In the genomic region with DNA sequence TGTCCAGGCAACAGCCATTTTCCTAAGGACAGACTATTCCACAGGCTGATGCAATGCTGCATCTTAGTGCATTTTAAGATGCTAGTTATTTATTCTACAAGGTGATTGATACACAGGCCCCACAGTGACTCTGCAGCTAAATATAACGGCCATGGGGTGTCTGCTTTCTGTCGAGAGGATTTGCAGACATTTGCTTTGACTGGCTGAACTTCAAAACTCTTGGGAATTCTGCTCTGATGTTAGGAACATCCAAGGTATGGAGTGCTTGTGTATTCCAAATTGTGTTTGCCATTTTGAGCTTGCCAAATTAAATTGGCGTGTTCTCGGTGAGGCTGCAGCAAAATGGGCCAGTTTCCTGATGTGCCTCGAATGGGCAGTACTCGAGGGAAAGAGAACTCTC, we compare ENCODE assay signal across 19 mouse cellular contexts. TPM values are rescaled to one million over a fixed set of nuclear protein-coding genes. Genes with fewer than 3 reads are reported as not detected.
DNase-seq lines count a peak whose midpoint lies in the region; ATAC-seq lines count a peak whose summit lies in the region.
"Had no signal": no experiment of that assay in that cellular context is flagged by ENCODE, and none has a peak within 500 bp of the region (broad histone marks: within the 10 kb centered on the region; RNA-seq: fewer than 3 reads in every experiment).

No protein-coding gene starts in this region.

- H3K4me1 ChIP-seq in embryonic facial prominence, embryonic 14.5 days (ENCODE audit: control insufficient read depth, insufficient read depth, low read length), result no peaks in the 10 kb centered on the region
- no peaks in the 10 kb centered on the region for H3K4me1 ChIP-seq in embryonic facial prominence, embryonic 10.5 days
- H3K4me1 ChIP-seq in heart, embryonic 13.5 days, result peaks cover 45% of the 10 kb centered on the region
- no peaks in the 10 kb centered on the region; the same call in 1 of the 2 replicates for H3K4me1 ChIP-seq in intestine, embryonic 16.5 days (ENCODE audit: control insufficient read depth, insufficient read depth, low read length)
- peaks cover 13% of the 10 kb centered on the region for H3K4me1 ChIP-seq in forebrain, embryonic 16.5 days (replicated peaks; ENCODE audit: control insufficient read depth, insufficient read depth, low read length)
- H3K4me1 ChIP-seq: forebrain, embryonic 12.5 days; midbrain, embryonic 12.5 days; neural tube, embryonic 15.5 days had no signal

- DNase-seq in embryonic facial prominence, embryonic 14.5 days (ENCODE audit: low spot score), result peak; percentile 14
- DNase-seq in embryonic facial prominence, embryonic 10.5 days (ENCODE audit: low spot score), result no peak
- peak; percentile 12 for DNase-seq in brain, adult 2 months (ENCODE audit: low read depth, low spot score)
- no peak for DNase-seq in layer of hippocampus, adult 9-10 months (ENCODE audit: low spot score)
- DNase-seq in urinary bladder, postnatal 36 days (ENCODE audit: low spot score in 2 of 2), result no peak
- DNase-seq: adrenal gland, postnatal 14 days; cerebellum, adult 2 months; kidney, adult 8-10 months; kidney, postnatal 4 days; layer of hippocampus, postnatal 36 days; liver; lung, adult 18-20 months had no signal

- no peak overlapping the region for H3K27ac ChIP-seq in embryonic facial prominence, embryonic 14.5 days (replicated peaks; ENCODE audit: low read depth, low read length)
- H3K27ac ChIP-seq in embryonic facial prominence, embryonic 10.5 days (replicated peaks), result no peak overlapping the region
- H3K27ac ChIP-seq in heart, embryonic 13.5 days (replicated peaks), result peak overlapping the region; percentile 95
- peak overlapping the region; percentile 58 for H3K27ac ChIP-seq in intestine, embryonic 16.5 days (ENCODE audit: low read length)
- H3K27ac ChIP-seq in forebrain, embryonic 16.5 days (ENCODE audit: low read length), result no peak overlapping the region
- H3K27ac ChIP-seq: forebrain, embryonic 12.5 days; midbrain, embryonic 12.5 days; neural tube, embryonic 15.5 days had no signal

- H3K27me3 ChIP-seq in embryonic facial prominence, embryonic 14.5 days (replicated peaks; ENCODE audit: control insufficient read depth, insufficient read depth, low read length), result no peaks in the 10 kb centered on the region
- no peaks in the 10 kb centered on the region for H3K27me3 ChIP-seq in embryonic facial prominence, embryonic 10.5 days (replicated peaks; ENCODE audit: low read depth, poor library complexity, severe bottlenecking)
- no peaks in the 10 kb centered on the region for H3K27me3 ChIP-seq in heart, embryonic 13.5 days (replicated peaks)
- no peaks in the 10 kb centered on the region for H3K27me3 ChIP-seq in intestine, embryonic 16.5 days (replicated peaks; ENCODE audit: control insufficient read depth, insufficient read depth, low read length)
- H3K27me3 ChIP-seq in forebrain, embryonic 16.5 days (replicated peaks; ENCODE audit: control insufficient read depth, insufficient read depth, low read length), result no peaks in the 10 kb centered on the region
- H3K27me3 ChIP-seq: forebrain, embryonic 12.5 days; midbrain, embryonic 12.5 days; neural tube, embryonic 15.5 days had no signal

- ATAC-seq in embryonic facial prominence, embryonic 14.5 days (ENCODE audit: low read depth), result peak; percentile 15; the same call in 1 of the 2 replicates
- no peak for ATAC-seq in heart, embryonic 13.5 days (ENCODE audit: extremely low read depth, insufficient number of reproducible peaks, low FRiP score, low TSS enrichment)
- ATAC-seq in intestine, embryonic 16.5 days, result peak; percentile 40; the same call in 1 of the 2 replicates
- ATAC-seq in forebrain, embryonic 16.5 days, result no peak
- ATAC-seq: hindbrain, embryonic 16.5 days had no signal

- 48% methylated on average over 6 of the region's 6 CpGs for WGBS in embryonic facial prominence, embryonic 14.5 days
- 71% methylated on average over 6 of the region's 6 CpGs for WGBS in embryonic facial prominence, embryonic 10.5 days
- 19% methylated on average over 6 of the region's 6 CpGs for WGBS in heart, embryonic 13.5 days
- WGBS in intestine, embryonic 16.5 days, result 41% methylated on average over 6 of the region's 6 CpGs
- 56% methylated on average over 6 of the region's 6 CpGs for WGBS in forebrain, embryonic 16.5 days

- no peaks in the 10 kb centered on the region for H3K36me3 ChIP-seq in embryonic facial prominence, embryonic 14.5 days (ENCODE audit: control insufficient read depth, insufficient read depth, low read length)
- no peaks in the 10 kb centered on the region for H3K36me3 ChIP-seq in embryonic facial prominence, embryonic 10.5 days (replicated peaks)
- H3K36me3 ChIP-seq in heart, embryonic 13.5 days, result no peaks in the 10 kb centered on the region
- no peaks in the 10 kb centered on the region for H3K36me3 ChIP-seq in intestine, embryonic 16.5 days (ENCODE audit: control insufficient read depth, insufficient read depth, low read length)
- H3K36me3 ChIP-seq in forebrain, embryonic 16.5 days (ENCODE audit: control insufficient read depth, insufficient read depth), result no peaks in the 10 kb centered on the region
- H3K36me3 ChIP-seq: forebrain, embryonic 12.5 days; midbrain, embryonic 12.5 days; neural tube, embryonic 15.5 days had no signal

- H3K9me3 ChIP-seq in embryonic facial prominence, embryonic 14.5 days (ENCODE audit: control insufficient read depth, low read length), result no peaks in the 10 kb centered on the region
- H3K9me3 ChIP-seq in embryonic facial prominence, embryonic 10.5 days, result no peaks in the 10 kb centered on the region
- H3K9me3 ChIP-seq in heart, embryonic 13.5 days, result no peaks in the 10 kb centered on the region
- H3K9me3 ChIP-seq in intestine, embryonic 16.5 days (ENCODE audit: control insufficient read depth, low read length), result no peaks in the 10 kb centered on the region
- no peaks in the 10 kb centered on the region for H3K9me3 ChIP-seq in forebrain, embryonic 16.5 days (ENCODE audit: control insufficient read depth, low read length)
- H3K9me3 ChIP-seq: forebrain, embryonic 12.5 days; midbrain, embryonic 12.5 days; neural tube, embryonic 15.5 days had no signal

- no peak overlapping the region for H3K4me2 ChIP-seq in embryonic facial prominence, embryonic 14.5 days (ENCODE audit: low read depth, low read length)
- H3K4me2 ChIP-seq in heart, embryonic 13.5 days, result peak overlapping the region; percentile 56
- H3K4me2 ChIP-seq in intestine, embryonic 16.5 days (ENCODE audit: low read depth, low read length), result no peak overlapping the region
- H3K4me2 ChIP-seq in forebrain, embryonic 16.5 days (ENCODE audit: low read length), result no peak overlapping the region
- H3K4me2 ChIP-seq: forebrain, embryonic 12.5 days; midbrain, embryonic 12.5 days; neural tube, embryonic 15.5 days had no signal

- no peak overlapping the region for H3K4me3 ChIP-seq in embryonic facial prominence, embryonic 14.5 days (ENCODE audit: low read depth, low read length)
- no peak overlapping the region for H3K4me3 ChIP-seq in embryonic facial prominence, embryonic 10.5 days
- H3K4me3 ChIP-seq in heart, embryonic 13.5 days, result peak overlapping the region; percentile 20
- H3K4me3 ChIP-seq in intestine, embryonic 16.5 days (ENCODE audit: low read length), result no peak overlapping the region
- no peak overlapping the region for H3K4me3 ChIP-seq in forebrain, embryonic 16.5 days (replicated peaks; ENCODE audit: low read length)
- H3K4me3 ChIP-seq: forebrain, embryonic 12.5 days; midbrain, embryonic 12.5 days; neural tube, embryonic 15.5 days had no signal

- no peak overlapping the region for H3K9ac ChIP-seq in embryonic facial prominence, embryonic 14.5 days (ENCODE audit: low read depth, low read length)
- H3K9ac ChIP-seq in heart, embryonic 13.5 days, result peak overlapping the region; percentile 72
- no peak overlapping the region for H3K9ac ChIP-seq in intestine, embryonic 16.5 days (ENCODE audit: low read depth, low read length)
- H3K9ac ChIP-seq in forebrain, embryonic 16.5 days (replicated peaks; ENCODE audit: low read depth, low read length), result no peak overlapping the region
- H3K9ac ChIP-seq: forebrain, embryonic 12.5 days; midbrain, embryonic 12.5 days; neural tube, embryonic 15.5 days had no signal

RNA-seq across cellular contexts. Expression of gene Slc8a1, which starts 2.4 kb away (rescaled TPM):
- 4.6 and 5.5 TPM in 2 replicates for polyA plus RNA-seq in embryonic facial prominence, embryonic 14.5 days (2014; fragmentation: Nextera tagmentation; extraction: Ambion mirVana)
- 1.4 and 2.1 TPM in 2 replicates for polyA plus RNA-seq in embryonic facial prominence, embryonic 10.5 days (2016; fragmentation: Nextera tagmentation; extraction: Ambion mirVana)
- polyA plus RNA-seq in heart, embryonic 13.5 days (2015; fragmentation: Nextera tagmentation; extraction: Ambion mirVana), result 67.6 and 73.3 TPM in 2 replicates
- 3.6 and 4.1 TPM in 2 replicates for polyA plus RNA-seq in intestine, embryonic 16.5 days (2015; fragmentation: Nextera tagmentation; extraction: Ambion mirVana)
- 19.6 and 21.7 TPM in 2 replicates for polyA plus RNA-seq in forebrain, embryonic 16.5 days (2015; fragmentation: Nextera tagmentation; extraction: Ambion mirVana)

Comparison
In these comparisons a context has a peak if more than half of its experiments do, and no peak if none do; other contexts are left out.
1. DNase-seq: peak in embryonic facial prominence, embryonic 14.5 days (single experiment) and brain, adult 2 months (single experiment); none in embryonic facial prominence, embryonic 10.5 days (single experiment), layer of hippocampus, adult 9-10 months (single experiment) and urinary bladder, postnatal 36 days (0 of 2).
2. ATAC-seq: peak in embryonic facial prominence, embryonic 14.5 days (single experiment) and intestine, embryonic 16.5 days (single experiment); none in heart, embryonic 13.5 days (single experiment) and forebrain, embryonic 16.5 days (single experiment).
3. H3K27ac ChIP-seq: peak in heart, embryonic 13.5 days (single experiment) and intestine, embryonic 16.5 days (single experiment); none in embryonic facial prominence, embryonic 14.5 days (single experiment), embryonic facial prominence, embryonic 10.5 days (single experiment) and forebrain, embryonic 16.5 days (single experiment).